Mouse (Mus musculus): ENCODE measurements around the gene Ptgds. TPM values are rescaled to one million over a fixed set of nuclear protein-coding genes. Genes with fewer than 3 reads are reported as not detected.

Ptgds gene
- polyA plus RNA-seq, 2 experiments, result 2.4 to 4.0 TPM

DNA sequence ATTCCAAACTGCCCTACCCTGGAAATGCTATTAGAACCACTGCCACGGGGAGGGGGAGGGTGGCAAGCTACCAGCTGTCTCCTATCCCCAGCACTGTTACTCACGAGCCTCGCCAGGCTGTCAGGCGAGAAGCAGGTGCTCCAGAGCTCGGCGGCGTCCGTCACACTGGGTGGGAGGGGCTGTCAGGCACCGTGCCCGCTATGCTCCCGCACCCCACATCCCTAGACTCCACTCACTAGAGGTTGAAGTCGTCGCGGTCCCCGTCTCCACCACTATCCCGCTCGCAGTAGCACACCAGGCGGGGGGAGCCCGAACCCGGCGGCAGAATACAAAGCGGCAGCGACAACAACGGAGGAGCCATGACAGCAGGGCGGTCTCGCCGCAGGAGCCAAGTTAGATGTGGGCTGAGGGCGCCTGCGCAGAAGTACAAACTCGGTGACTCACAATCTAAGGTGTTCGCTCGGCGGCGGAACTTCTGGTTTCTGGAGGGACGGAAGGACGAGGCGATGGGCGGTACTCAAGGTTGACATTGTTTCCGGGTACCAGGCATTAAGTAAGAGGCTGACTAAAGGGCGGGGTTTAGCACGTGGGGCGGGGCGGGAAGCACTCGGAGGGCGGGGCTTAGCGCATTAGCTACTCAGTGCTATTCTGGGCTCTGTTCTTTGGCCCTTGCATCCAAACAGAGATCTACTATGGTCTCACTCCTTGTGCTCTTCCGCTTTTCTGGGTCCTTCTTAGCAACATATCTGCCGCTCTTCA is 9.1 kb downstream of the Ptgds start, which contains the start of gene Paxx:
Gene Paxx (minus strand): TSS at position 544 of the 759 bp plus-strand sequence.
- DNase-seq (ENCODE audit: low spot score) (peak; percentile 97), ATAC-seq (ENCODE audit: low FRiP score, low read depth) (peak; percentile 94)
- H3K9ac ChIP-seq (ENCODE audit: low read depth, low read length, severe bottlenecking), result peak within 1 kb of the TSS; percentile 73
- TF ChIP-seq POLR2A (IDR thresholded peaks at IDR 0.05; ENCODE audit: borderline replicate concordance, extremely low read depth, insufficient read depth, insufficient read length), result no peak
- H3K9me3 ChIP-seq (ENCODE audit: control insufficient read depth, low read length), result no peaks in the 10 kb centered on the region
- under 1% methylated on average over 48 of the region's 48 CpGs for WGBS
- no peaks in the 10 kb centered on the region for H3K27me3 ChIP-seq (ENCODE audit: control insufficient read depth, insufficient read depth, low read length)
- peaks cover 15% of the 10 kb centered on the region for H3K4me1 ChIP-seq (ENCODE audit: control insufficient read depth, insufficient read depth, low read length)
- H3K36me3 ChIP-seq (ENCODE audit: control insufficient read depth, insufficient read depth, low read length), result 0 out of 2 replicates have a peak, but pooled peaks cover 7% of the 10 kb centered on the region
- peak within 1 kb of the TSS; percentile 86 for H3K4me2 ChIP-seq (replicated peaks; ENCODE audit: low read depth, low read length, severe bottlenecking)
- peak within 1 kb of the TSS; percentile 79 for H3K27ac ChIP-seq (replicated peaks; ENCODE audit: low read depth, low read length)
- peak within 1 kb of the TSS; percentile 75 for H3K4me3 ChIP-seq (replicated peaks; ENCODE audit: low read length)

DNA sequence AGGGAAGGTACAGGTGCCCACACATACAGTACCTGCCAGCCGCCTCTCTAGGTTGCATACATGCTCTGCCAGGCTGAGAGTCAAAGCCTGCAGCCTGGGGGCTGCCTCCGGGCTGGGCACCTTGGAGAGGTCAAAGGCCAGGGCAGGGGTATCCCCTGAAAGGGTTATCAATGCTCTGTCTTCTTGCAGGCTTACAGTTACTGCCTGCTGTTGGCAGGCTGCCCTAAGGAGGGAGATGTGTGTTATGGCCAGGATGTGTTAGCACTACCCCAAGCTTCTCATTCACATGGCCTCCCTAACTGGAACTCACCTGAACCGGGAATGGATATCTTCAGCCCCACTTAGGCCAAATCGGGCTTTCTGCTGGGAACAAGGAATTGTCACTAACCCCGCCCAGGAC is 9.7 kb downstream of the Ptgds start:
- 0 out of 2 replicates have a peak, but pooled peaks cover 7% of the 10 kb centered on the region for H3K36me3 ChIP-seq (ENCODE audit: control insufficient read depth, insufficient read depth, low read length)
- 43% methylated on average over 5 of the region's 5 CpGs for WGBS
- peak overlapping the region; percentile 75 for H3K4me3 ChIP-seq (replicated peaks; ENCODE audit: low read length)
- H3K9me3 ChIP-seq (ENCODE audit: control insufficient read depth, low read length), result no peaks in the 10 kb centered on the region
- no peak for ATAC-seq (ENCODE audit: low FRiP score, low read depth)
- H3K4me1 ChIP-seq (ENCODE audit: control insufficient read depth, insufficient read depth, low read length), result peaks cover 14% of the 10 kb centered on the region
- H3K4me2 ChIP-seq (replicated peaks; ENCODE audit: low read depth, low read length, severe bottlenecking), result peak overlapping the region; percentile 86
- no peak for TF ChIP-seq POLR2A (IDR thresholded peaks at IDR 0.05; ENCODE audit: borderline replicate concordance, extremely low read depth, insufficient read depth, insufficient read length)
- peak overlapping the region; percentile 73 for H3K9ac ChIP-seq (ENCODE audit: low read depth, low read length, severe bottlenecking)
- DNase-seq (ENCODE audit: low spot score), result no peak
- H3K27me3 ChIP-seq (ENCODE audit: control insufficient read depth, insufficient read depth, low read length), result no peaks in the 10 kb centered on the region
- H3K27ac ChIP-seq (replicated peaks; ENCODE audit: low read depth, low read length), result peak overlapping the region; percentile 79; the same call in 1 of the 2 replicates

DNA sequence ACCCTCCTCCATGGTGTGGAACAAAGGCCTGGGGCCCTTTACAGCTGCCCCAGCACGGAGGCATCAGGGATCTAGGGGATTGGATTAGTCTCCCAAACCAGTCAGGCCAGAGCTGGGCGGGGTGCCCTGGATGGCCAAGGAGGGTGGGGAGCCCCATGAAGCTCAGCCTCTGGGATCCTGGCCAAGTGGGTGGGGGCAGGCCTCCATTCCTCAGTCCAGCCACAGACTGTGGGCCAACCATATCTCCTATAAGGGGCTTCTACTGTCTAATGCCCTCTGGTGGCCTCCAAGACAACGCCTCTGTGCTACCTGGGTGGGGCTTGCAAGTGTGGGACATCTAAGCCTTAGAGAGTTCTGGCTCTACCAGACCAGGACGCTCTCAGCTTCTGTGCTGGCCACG is 10.9 kb downstream of the Ptgds start:
- no peaks in the 10 kb centered on the region for H3K27me3 ChIP-seq (ENCODE audit: control insufficient read depth, insufficient read depth, low read length)
- 0 out of 2 replicates have a peak, but pooled peaks cover 7% of the 10 kb centered on the region for H3K36me3 ChIP-seq (ENCODE audit: control insufficient read depth, insufficient read depth, low read length)
- no peak overlapping the region for H3K9ac ChIP-seq (ENCODE audit: low read depth, low read length, severe bottlenecking)
- WGBS, result 79% methylated on average over 5 of the region's 5 CpGs
- DNase-seq (ENCODE audit: low spot score) (peak; percentile 15), ATAC-seq (ENCODE audit: low FRiP score, low read depth) (no peak)
- H3K27ac ChIP-seq (replicated peaks; ENCODE audit: low read depth, low read length), result no peak overlapping the region
- no peaks in the 10 kb centered on the region for H3K9me3 ChIP-seq (ENCODE audit: control insufficient read depth, low read length)
- H3K4me3 ChIP-seq (replicated peaks; ENCODE audit: low read length), result no peak overlapping the region
- H3K4me2 ChIP-seq (replicated peaks; ENCODE audit: low read depth, low read length, severe bottlenecking), result no peak overlapping the region
- H3K4me1 ChIP-seq (ENCODE audit: control insufficient read depth, insufficient read depth, low read length), result peaks cover 14% of the 10 kb centered on the region
- TF ChIP-seq POLR2A (IDR thresholded peaks at IDR 0.05; ENCODE audit: borderline replicate concordance, extremely low read depth, insufficient read depth, insufficient read length), result no peak

DNA sequence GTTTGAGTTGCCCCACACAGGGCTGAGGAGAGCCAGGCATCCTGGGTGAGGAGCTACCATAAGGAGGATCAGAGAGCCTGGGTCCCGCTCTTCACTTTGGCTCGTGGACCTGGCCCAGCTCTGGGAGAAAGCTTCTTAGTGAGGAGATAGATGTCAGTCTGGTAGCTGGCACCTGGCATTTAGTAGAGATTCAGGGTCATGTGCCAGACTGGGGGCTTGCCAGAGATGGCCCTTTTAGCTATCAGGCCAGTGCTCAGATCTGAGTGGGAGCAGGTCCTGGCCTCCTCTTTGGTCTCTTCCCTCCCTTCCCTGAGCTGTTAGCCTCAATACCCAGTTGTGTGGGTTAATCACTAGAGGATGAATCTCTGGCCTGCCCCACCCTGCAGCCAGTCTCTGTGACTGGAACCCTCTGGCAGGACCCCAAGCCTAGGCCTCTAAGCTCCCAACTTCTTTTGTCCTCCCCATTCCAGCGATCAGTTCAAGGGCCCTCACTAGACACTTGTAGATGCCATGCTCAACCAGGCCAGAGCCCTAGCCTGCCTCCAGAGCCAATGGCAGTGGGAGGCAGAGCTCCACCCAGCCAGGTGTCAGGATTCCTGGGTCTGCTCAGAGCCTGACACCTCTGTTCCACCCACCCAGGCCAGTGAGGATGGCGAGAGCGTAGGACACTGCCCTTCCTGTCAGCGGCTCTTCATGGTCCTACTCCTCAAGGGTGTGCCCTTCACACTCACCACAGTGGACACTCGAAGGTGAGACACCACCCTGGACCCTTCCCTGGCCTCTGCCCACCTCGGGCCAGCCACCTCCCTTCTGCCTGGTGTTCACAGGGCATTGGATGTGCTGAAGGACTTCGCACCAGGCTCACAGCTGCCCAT is 12.6 kb downstream of the Ptgds start:
- H3K27ac ChIP-seq (replicated peaks; ENCODE audit: low read depth, low read length), result no peak overlapping the region
- ATAC-seq (ENCODE audit: low FRiP score, low read depth) (no peak), DNase-seq (ENCODE audit: low spot score) (no peak)
- H3K9me3 ChIP-seq (ENCODE audit: control insufficient read depth, low read length), result no peaks in the 10 kb centered on the region
- WGBS, result 87% methylated on average over 9 of the region's 9 CpGs
- H3K9ac ChIP-seq (ENCODE audit: low read depth, low read length, severe bottlenecking), result no peak overlapping the region; the same call in 1 of the 2 replicates
- TF ChIP-seq POLR2A (IDR thresholded peaks at IDR 0.05; ENCODE audit: borderline replicate concordance, extremely low read depth, insufficient read depth, insufficient read length), result no peak
- H3K4me2 ChIP-seq (replicated peaks; ENCODE audit: low read depth, low read length, severe bottlenecking), result no peak overlapping the region
- H3K4me3 ChIP-seq (replicated peaks; ENCODE audit: low read length), result no peak overlapping the region
- 0 out of 2 replicates have a peak, but pooled peaks cover 7% of the 10 kb centered on the region for H3K36me3 ChIP-seq (ENCODE audit: control insufficient read depth, insufficient read depth, low read length)
- no peaks in the 10 kb centered on the region for H3K27me3 ChIP-seq (ENCODE audit: control insufficient read depth, insufficient read depth, low read length)
- peaks cover 14% of the 10 kb centered on the region for H3K4me1 ChIP-seq (ENCODE audit: control insufficient read depth, insufficient read depth, low read length)
